In genomic region chr17:56668384-56669144, GRCm38 (mm10) we compare ENCODE assay signal across 8 mouse cellular contexts. TPM values are rescaled to one million over a fixed set of nuclear protein-coding genes. Genes with fewer than 3 reads are reported as not detected.
DNase-seq lines count a peak whose midpoint lies in the region; ATAC-seq lines count a peak whose summit lies in the region.

No protein-coding gene starts in this region.

- no peak overlapping the region for H3K27ac ChIP-seq in hindbrain, embryonic 14.5 days

- H3K4me1 ChIP-seq in hindbrain, embryonic 14.5 days (replicated peaks; ENCODE audit: control insufficient read depth, insufficient read depth, low read length) = peaks cover 4% of the 10 kb centered on the region

- DNase-seq in NIH3T3 (ENCODE audit: low read depth) = peak; percentile 90
- peak; percentile 95 to 96 for DNase-seq in cerebellum, postnatal 10 days
- peak; percentile 64 to 85 for DNase-seq in frontal cortex, postnatal 25 days (ENCODE audit: low spot score in 2 of 2)
- peak; percentile 86 for DNase-seq in hindbrain, embryonic 14.5 days (ENCODE audit: low spot score)
- peak; percentile 87 to 96 for DNase-seq in layer of hippocampus, postnatal 25 days (ENCODE audit: extremely low spot score in 1 of 2, low spot score in 1 of 2)
- DNase-seq in lung, postnatal 25 days (ENCODE audit: low spot score) = peak; percentile 70
- peak; percentile 94 for DNase-seq in retina, embryonic 14.5 days (ENCODE audit: low spot score)
- DNase-seq in thymus, postnatal 36 days = peak; percentile 80 to 83

- H3K36me3 ChIP-seq in hindbrain, embryonic 14.5 days (replicated peaks; ENCODE audit: control insufficient read depth, insufficient read depth) = no peaks in the 10 kb centered on the region

- H3K4me3 ChIP-seq in hindbrain, embryonic 14.5 days (replicated peaks; ENCODE audit: low read length) = peak overlapping the region; percentile 32

- H3K4me2 ChIP-seq in hindbrain, embryonic 14.5 days (replicated peaks) = peak overlapping the region; percentile 75

- WGBS in hindbrain, embryonic 14.5 days = 6% methylated on average over 31 of the region's 31 CpGs

- peak overlapping the region; percentile 52 for H3K9ac ChIP-seq in hindbrain, embryonic 14.5 days

- ATAC-seq in hindbrain, embryonic 14.5 days (ENCODE audit: low FRiP score) = no peak

- no peaks in the 10 kb centered on the region for H3K9me3 ChIP-seq in hindbrain, embryonic 14.5 days (ENCODE audit: control insufficient read depth, low read length)

- H3K27me3 ChIP-seq in hindbrain, embryonic 14.5 days (ENCODE audit: control insufficient read depth, insufficient read depth, low read length) = peaks cover 9% of the 10 kb centered on the region; the same call in 1 of the 2 replicates

RNA-seq across cellular contexts. Expression of gene Ranbp3, which starts 4.5 kb away (rescaled TPM):
- 91.8 and 101 TPM in 2 replicates for polyA plus RNA-seq in hindbrain, embryonic 14.5 days (2014; fragmentation: Nextera tagmentation; extraction: Ambion mirVana)
- total RNA-seq in layer of hippocampus, postnatal 25 days (2021) = 10 to 100 TPM; 85.2 to 91.0 TPM

RNA-seq across cellular contexts. Expression of gene Catsperd, which starts 40.6 kb away (rescaled TPM):
- polyA plus RNA-seq in hindbrain, embryonic 14.5 days (2014; fragmentation: Nextera tagmentation; extraction: Ambion mirVana) = 1.2 and 1.5 TPM in 2 replicates
- total RNA-seq in layer of hippocampus, postnatal 25 days (2021) = under 1 TPM; 0.44 to 0.85 TPM

RNA-seq across cellular contexts. Expression of gene Lonp1, which starts 41.9 kb away (rescaled TPM):
- 45.0 and 45.4 TPM in 2 replicates for polyA plus RNA-seq in hindbrain, embryonic 14.5 days (2014; fragmentation: Nextera tagmentation; extraction: Ambion mirVana)
- total RNA-seq in layer of hippocampus, postnatal 25 days (2021) = 10 to 100 TPM; 62.1 to 62.5 TPM

RNA-seq across cellular contexts. Expression of gene Ndufa11, which starts 49.0 kb away (rescaled TPM):
- 577 and 678 TPM in 2 replicates for polyA plus RNA-seq in hindbrain, embryonic 14.5 days (2014; fragmentation: Nextera tagmentation; extraction: Ambion mirVana)
- 100 to 1,000 TPM; 242 to 258 TPM for total RNA-seq in layer of hippocampus, postnatal 25 days (2021)

RNA-seq across cellular contexts. Expression of gene Vmac, which starts 49.3 kb away (rescaled TPM):
- polyA plus RNA-seq in hindbrain, embryonic 14.5 days (2014; fragmentation: Nextera tagmentation; extraction: Ambion mirVana) = 15.9 and 22.9 TPM in 2 replicates
- total RNA-seq in layer of hippocampus, postnatal 25 days (2021) = 10 to 100 TPM; 11.5 to 14.4 TPM
